Mouse (Mus musculus) ovary, adult 18-20 months (tissue): ENCODE measurements around the gene Tspan13.

ENCODE experiments used
- DNase-seq: peaks from one replicate; pipeline ENCODE4 v3.0.0; 2022; ENCODE audit warnings: low spot score, mixed read lengths

Gene Tspan13

GRCm38 (mm10) chr12:36042348-36042778 lies at the start of gene Tspan13:
Gene Tspan13, minus strand, starts transcription at chr12:36042500.
- peak; percentile 80 for DNase-seq

GRCm38 (mm10) chr12:36091964-36092363 lies 49.7 kb upstream of the Tspan13 start:
- DNase-seq, result no peak

GRCm38 (mm10) chr12:36089221-36089620 lies 46.9 kb upstream of the Tspan13 start:
- no peak for DNase-seq

- DNase-seq, result no peak
Measured at GRCm38 (mm10) chr12:36088804-36089203, 46.5 kb upstream of the Tspan13 start.

GRCm38 (mm10) chr12:36085380-36085779 lies 43.1 kb upstream of the Tspan13 start:
- DNase-seq, result no peak

GRCm38 (mm10) chr12:36078101-36078899 lies 36.0 kb upstream of the Tspan13 start:
- DNase-seq, result no peak

- no peak for DNase-seq
Measured at GRCm38 (mm10) chr12:36072860-36073259, 30.6 kb upstream of the Tspan13 start.

GRCm38 (mm10) chr12:36070231-36070630 lies 27.9 kb upstream of the Tspan13 start:
- no peak for DNase-seq

GRCm38 (mm10) chr12:36067538-36067937 lies 25.2 kb upstream of the Tspan13 start:
- DNase-seq, result no peak

- DNase-seq, result no peak
Measured at GRCm38 (mm10) chr12:36065911-36066310, 23.6 kb upstream of the Tspan13 start.

GRCm38 (mm10) chr12:36057699-36058098 lies 15.4 kb upstream of the Tspan13 start:
- no peak for DNase-seq

- DNase-seq, result no peak
Measured at GRCm38 (mm10) chr12:36050276-36050675, 8.0 kb upstream of the Tspan13 start.

- DNase-seq, result no peak
Measured at GRCm38 (mm10) chr12:36047593-36047992, 5.3 kb upstream of the Tspan13 start.

- no peak for DNase-seq
Measured at GRCm38 (mm10) chr12:36046196-36046595, 3.9 kb upstream of the Tspan13 start.

GRCm38 (mm10) chr12:36044691-36045090 lies 2.4 kb upstream of the Tspan13 start:
- DNase-seq, result no peak

GRCm38 (mm10) chr12:36041703-36042347 lies 475 bp downstream of the Tspan13 start:
- DNase-seq, result peak; percentile 3

GRCm38 (mm10) chr12:36041281-36041589 lies 1.1 kb downstream of the Tspan13 start:
- no peak for DNase-seq

GRCm38 (mm10) chr12:36040571-36041280 lies 1.6 kb downstream of the Tspan13 start:
- DNase-seq, result no peak

- DNase-seq, result no peak
Measured at GRCm38 (mm10) chr12:36039541-36040084, 2.7 kb downstream of the Tspan13 start.

GRCm38 (mm10) chr12:36036776-36037175 lies 5.5 kb downstream of the Tspan13 start:
- no peak for DNase-seq

GRCm38 (mm10) chr12:36036121-36036520 lies 6.2 kb downstream of the Tspan13 start:
- DNase-seq, result no peak

GRCm38 (mm10) chr12:36035501-36035900 lies 6.8 kb downstream of the Tspan13 start:
- DNase-seq, result no peak

- DNase-seq, result no peak
Measured at GRCm38 (mm10) chr12:36032419-36032818, 9.9 kb downstream of the Tspan13 start.
